Mouse (Mus musculus): ENCODE data around the gene Naglu. TPM values are rescaled to one million over a fixed set of nuclear protein-coding genes. Genes with fewer than 3 reads are reported as not detected.
A peak's percentile ranks its signal among the peaks of the same experiment; 100 is the strongest.

The Naglu gene
- total RNA-seq, 2 experiments from 2014 or later, result 7.2 to 10.1 TPM

- no peak for DNase-seq
- intact Hi-C loops (cut with DNase I), result no loop called here
Measured at GRCm38 (mm10) chr11:101080421-101080820, 10.6 kb downstream of the Naglu start.

- DNase-seq, result no peak
- intact Hi-C loops (cut with DNase I), result no loop called here
Measured at GRCm38 (mm10) chr11:101081659-101082058, 11.8 kb downstream of the Naglu start.

GRCm38 (mm10) chr11:101082208-101083082 is 12.6 kb downstream of the Naglu start, which contains the start of gene Coasy:
Gene Coasy (plus strand): TSS chr11:101082565.
- peak; percentile 77 to 81 for DNase-seq
- intact Hi-C loops (cut with DNase I), result no loop called here

DNA sequence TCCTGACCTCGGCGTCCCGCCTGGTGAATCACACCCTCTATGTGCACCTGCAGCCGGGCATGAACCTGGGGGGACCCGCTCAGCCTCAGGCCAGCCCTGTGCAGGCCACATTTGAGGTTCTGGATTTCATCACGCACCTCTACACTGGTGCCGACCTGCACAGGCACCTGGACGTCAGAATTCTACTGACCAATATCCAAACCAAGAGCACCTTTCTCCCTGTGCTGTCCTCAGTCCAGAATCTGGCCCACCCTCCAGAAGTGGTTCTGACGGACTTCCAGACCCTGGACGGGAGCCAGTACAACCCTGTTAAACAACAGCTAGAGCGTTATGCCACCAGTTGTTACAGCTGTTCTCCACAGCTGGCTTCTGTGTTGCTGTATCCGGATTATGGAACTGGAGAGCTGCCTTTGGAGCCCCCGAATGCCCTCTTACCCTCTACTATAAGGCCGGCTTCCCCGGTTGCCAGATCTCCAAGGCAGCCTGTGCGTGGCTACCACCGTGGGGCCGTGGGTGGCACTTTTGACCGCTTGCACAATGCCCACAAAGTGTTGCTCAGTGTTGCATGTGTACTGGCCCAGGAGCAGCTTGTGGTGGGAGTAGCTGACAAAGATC is 13.4 kb downstream of the Naglu start:
- intact Hi-C loops (cut with DNase I), result no loop called here

DNA sequence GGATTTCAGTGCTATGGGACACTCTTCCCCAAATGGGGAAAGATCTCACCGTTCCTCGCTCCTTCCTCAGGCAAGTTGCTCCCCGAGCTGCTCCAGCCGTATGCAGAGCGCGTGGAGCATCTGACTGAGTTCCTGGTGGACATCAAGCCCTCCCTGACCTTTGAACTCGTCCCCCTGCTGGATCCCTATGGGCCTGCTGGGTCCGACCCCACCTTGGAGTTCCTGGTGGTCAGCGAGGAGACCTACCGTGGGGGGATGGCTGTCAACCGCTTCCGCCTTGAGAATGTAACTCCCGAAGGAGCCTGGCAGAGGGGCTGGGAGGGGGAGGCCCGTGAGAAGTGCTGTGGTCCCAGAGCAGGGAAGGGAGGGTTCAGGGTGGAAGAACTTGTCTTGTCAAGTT is 14.4 kb downstream of the Naglu start:
- DNase-seq, result no peak
- intact Hi-C loops (cut with DNase I), result no loop called here

More for the DNA sequence above, 13.4 kb downstream of the Naglu start:
- no peak for DNase-seq

DNA sequence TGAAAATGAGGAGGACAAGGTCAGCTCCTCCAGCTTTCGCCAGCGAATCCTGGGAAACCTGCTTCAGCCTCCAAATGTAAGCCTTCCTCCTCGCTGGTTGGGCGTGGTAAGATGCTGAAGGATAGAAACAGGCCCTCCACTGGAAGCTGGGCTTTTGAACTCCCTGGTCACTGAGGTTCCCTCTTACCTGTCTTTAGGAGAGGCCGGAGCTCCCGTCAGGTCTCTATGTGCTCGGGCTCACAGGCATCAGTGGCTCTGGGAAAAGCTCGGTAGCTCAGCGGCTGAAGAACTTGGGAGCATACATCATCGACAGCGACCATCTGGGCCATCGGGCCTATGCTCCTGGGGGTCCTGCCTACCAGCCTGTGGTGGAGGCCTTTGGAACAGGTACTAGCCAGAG is 15.0 kb downstream of the Naglu start:
- DNase-seq, result no peak
- intact Hi-C loops (cut with DNase I), result no loop called here

DNA sequence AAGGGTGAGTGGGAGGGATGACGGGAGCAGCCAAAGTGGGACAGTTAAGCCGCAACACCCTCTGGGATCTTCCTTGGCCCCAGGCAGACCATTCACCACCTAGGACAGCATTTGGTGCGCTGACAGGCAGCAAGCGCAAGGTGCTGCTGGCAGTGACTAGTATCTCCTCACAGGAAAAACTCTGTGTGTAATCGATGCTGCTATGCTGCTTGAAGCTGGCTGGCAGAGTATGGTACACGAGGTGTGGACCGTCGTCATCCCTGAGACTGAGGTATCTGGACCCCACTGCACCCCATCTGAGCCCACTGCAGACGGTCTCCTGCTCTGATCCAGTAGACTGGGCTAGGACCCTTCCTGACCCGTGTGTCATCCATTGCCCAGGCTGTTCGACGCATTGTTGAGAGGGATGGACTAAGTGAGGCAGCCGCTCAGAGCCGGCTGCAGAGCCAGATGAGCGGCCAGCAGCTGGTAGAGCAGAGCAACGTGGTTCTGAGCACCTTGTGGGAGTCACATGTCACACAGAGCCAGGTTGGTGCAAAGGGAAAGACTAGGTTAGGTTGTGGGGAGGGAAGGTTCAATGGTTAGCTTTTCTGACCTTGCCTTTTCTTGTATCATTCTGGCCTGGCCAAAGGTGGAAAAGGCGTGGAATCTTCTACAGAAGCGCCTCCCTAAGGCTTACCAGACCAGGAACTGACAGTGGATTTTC is 16.0 kb downstream of the Naglu start:
- intact Hi-C loops (cut with DNase I), result no loop called here

GRCm38 (mm10) chr11:101086323-101086674 is 16.5 kb downstream of the Naglu start:
- intact Hi-C loops (cut with DNase I), result no loop called here
- DNase-seq, result no peak

More for the DNA sequence above, 16.0 kb downstream of the Naglu start:
- DNase-seq, result no peak

DNA sequence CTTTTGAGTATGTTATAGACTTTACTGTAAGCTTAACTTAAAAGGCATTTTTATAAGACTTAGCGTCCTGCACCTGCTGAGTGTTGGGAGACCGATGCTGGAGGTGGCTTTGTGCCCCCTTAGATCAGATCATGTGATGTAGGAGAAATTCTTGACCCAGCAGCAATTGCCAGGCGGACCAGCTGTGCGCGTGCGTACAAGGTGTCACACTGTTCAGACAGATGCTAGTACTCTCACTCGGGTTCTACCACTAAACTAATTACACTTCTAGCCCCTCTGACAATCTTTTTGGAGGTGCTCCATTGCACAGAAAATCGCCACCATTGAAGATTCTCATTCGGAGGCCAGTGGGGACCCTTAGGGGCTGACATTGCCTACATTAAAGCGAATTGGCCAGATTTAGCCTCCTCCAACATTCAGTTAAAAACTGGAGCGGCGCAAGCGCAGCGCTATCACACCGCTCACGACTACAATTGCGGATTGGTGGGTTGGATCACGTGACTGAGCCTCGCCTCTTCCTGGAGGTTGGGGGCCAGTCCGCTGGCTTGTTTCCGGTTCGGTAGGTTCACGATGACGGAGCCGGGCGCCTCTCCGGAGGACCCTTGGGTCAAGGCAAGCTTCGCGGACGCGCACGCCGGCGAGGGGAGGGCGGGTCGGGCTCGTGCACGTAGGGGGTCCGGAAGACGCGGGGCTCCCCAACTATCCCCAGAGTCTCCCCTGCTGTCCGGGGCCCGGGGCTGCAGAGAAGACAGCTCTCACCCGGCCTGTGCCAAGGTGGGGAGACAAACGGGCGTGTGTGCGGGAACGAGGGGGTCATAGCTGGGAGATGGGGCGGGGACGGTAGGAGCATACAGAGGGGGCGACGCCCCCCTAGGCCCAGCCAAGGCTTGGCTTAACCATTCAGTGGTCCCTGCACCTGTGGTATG is 17.2 kb downstream of the Naglu start, which contains the start of gene Mlx:
Mlx (plus strand) TSS at position 522 of the 926 bp plus-strand sequence.
- intact Hi-C loops (cut with DNase I), result no loop called here
- DNase-seq, result peak; percentile 86 to 90

GRCm38 (mm10) chr11:101087682-101088055 is 17.9 kb downstream of the Naglu start:
- intact Hi-C loops (cut with DNase I), result no loop called here
- DNase-seq, result no peak

DNA sequence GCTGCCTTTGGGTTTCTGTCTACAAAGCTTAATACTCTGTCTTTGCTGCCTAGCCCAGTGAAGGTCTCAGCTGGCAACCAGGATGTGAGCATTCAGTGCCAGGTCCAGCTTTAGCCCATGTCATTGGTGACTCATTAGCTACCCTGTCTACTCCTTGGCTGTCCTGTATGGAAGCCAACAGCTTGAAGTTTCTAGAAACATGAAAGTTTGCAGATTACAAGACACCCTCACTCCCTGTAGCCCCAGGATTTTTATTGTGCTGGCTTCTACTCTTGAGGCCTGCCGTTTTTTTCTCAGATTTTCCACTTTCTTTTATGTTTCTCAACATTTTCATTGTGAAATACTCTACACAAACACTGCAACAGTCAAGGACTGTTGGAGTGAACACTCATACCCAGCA is 20.1 kb downstream of the Naglu start:
- intact Hi-C loops (cut with DNase I), result no loop called here
- DNase-seq, result no peak

- intact Hi-C loops (cut with DNase I), result loop anchor here (1.0 to 5.0 kb wide), 2 partner anchors 80 to 207 kb away; partner anchors contain the start of genes Becn1 and Ccr10
- peak in 1 of 2 experiments; percentile 18 for DNase-seq
Measured at GRCm38 (mm10) chr11:101094930-101095313, 25.1 kb downstream of the Naglu start.

DNA sequence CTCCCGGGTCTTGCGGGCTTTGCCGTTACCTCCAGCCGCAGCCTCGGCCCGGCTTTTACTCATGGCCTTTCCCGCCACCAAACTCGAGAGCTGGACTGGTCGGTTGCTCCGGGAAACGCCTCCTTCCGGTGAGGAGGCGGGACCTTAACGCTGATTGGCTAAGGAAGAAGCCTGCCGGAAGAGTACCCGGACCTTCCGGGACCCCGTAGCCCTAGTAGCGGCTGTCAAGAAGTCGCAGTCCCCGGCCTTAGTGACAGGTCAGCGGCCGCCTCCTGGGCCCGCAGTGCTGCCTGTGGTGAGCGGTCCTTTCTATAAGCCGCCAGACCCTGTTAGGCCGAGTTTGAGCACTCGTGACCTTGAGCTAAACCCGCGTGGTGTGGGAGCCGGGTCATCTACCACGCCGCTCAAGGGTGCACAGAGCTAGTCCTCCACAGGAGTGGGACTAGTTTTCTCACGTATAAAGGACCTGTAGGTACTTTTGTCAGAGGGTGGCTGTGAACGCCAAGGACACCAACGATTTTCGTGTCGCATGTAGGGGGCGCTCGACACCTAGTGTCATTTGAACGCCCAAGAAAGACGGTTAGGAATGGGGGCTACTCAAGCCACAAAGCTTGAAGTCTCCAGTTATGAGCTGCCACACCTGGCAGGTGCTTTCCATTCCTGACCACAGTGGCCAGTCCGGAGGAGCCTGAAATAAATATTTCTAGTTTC is 25.7 kb downstream of the Naglu start, which contains the start of gene Psmc3ip:
Psmc3ip (minus strand) TSS at position 123 of the 711 bp plus-strand sequence.
- intact Hi-C loops (cut with DNase I), result loop anchor here (1.0 to 5.0 kb wide), 2 partner anchors 80 to 207 kb away; partner anchors contain the start of genes Becn1 and Ccr10
- DNase-seq, result peak; percentile 94 to 97

DNA sequence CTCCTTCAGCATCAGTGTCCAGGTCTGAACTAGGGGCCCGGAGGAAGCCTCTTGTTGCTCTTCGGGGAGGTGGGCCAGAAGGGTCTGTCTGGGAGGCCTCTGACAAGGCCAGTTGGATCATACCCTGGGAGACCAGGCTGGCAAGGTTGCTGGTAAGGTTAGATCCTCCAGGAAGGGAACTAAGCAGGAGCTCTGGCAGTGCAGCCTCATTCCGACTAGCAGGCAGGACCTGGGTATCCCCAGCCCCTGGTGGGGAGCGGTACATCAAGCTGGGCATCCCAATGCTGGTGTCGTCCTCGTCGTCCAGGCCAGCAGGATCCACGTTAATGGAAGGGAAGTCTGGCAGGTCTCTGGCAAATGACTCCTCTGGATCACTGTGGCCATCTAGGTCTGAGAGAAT is 28.4 kb downstream of the Naglu start:
- intact Hi-C loops (cut with DNase I), result loop anchor here (2.0 to 5.0 kb wide), 2 partner anchors 21 to 204 kb away; partner anchors contain the start of genes Becn1, Retreg3 and Tubg1
- DNase-seq, result no peak

- no peak for DNase-seq
- intact Hi-C loops (cut with DNase I), result no loop called here
Measured at GRCm38 (mm10) chr11:101103011-101103410, 33.2 kb downstream of the Naglu start.

DNA sequence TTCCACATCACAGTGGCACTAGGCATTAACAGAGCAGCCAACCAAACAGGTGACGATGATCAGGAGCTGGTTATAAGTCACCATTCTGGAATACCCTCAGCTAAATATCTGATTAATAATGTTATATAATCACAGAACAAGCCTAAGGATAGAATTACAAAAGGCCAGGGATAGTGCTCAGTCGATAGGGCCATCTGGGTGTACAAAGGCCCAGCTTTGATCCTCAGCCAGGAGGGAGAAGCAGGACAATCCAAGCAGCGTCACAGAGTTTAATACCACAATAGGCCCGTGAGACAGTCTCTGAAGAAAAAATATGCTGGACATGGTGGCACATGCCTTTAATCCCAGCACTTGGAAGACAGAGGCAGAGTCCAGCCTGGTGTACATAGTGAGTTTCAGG is 39.5 kb downstream of the Naglu start:
- intact Hi-C loops (cut with DNase I), result no loop called here
- DNase-seq, result no peak

DNA sequence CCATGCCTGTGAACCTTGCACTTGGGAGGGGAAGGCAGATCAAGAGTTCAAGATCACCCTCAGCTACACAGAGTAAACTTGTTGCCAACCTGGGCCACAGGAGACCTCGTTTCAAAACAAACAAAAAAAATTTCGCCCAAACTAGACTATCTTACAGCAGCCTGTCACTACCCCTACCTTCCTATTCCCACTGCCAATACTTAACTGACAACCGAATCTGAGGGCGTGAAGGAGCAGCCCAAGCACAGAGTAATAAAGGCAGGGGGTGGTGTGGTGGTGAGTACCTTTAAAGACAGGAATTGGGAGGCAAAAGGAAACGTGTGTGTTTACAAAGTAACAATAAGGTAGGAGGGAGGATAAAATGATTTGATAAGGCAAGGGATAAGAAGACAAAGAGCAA is 40.9 kb downstream of the Naglu start:
- no peak for DNase-seq
- intact Hi-C loops (cut with DNase I), result no loop called here

DNA sequence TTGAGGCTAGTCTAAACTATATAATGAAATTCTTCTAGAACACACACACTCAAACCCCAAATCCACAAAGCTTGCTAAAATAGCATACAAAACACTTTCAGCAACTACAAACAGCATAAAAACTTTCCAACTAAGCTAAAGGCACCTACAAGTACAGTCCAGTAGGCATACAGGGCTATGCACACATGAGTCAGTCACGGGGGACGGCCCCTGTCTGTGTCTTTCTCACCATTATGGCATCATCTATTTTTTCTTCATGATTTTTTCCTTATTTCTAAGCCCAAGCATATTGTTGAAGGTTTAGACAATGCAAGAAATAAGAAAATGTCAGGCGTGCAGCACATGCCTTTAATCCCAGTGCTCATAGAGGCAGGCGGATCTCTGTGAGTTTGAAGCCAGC is 41.4 kb downstream of the Naglu start:
- intact Hi-C loops (cut with DNase I), result no loop called here
- no peak for DNase-seq

DNA sequence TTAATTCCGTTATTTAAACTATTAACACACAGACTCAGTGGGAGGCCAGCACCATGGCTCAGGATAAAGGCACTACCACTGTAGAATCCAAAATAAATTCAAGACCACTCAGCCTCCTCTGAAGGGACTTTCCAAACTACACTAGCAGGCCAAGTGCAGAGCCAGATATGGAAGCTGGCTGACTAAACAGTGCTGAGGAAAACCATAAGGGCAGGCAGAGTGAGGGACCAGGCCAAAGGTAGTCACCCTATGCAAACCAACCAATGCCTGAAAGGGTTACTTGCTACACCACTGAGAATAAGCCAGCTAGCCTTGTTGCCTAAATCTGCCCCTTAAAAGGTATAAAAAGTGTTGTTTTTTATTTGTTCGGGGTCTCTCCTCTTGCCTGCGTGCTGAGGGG is 42.4 kb downstream of the Naglu start:
- DNase-seq, result no peak
- intact Hi-C loops (cut with DNase I), result no loop called here

Data from heart, postnatal 14 days (tissue).